Mouse (Mus musculus): ENCODE data around the gene Thtpa. TPM values are rescaled to one million over a fixed set of nuclear protein-coding genes. Genes with fewer than 3 reads are reported as not detected.

Thtpa gene
- polyA plus RNA-seq, 1 experiment from 2014 or later = 22.9 TPM

DNA sequence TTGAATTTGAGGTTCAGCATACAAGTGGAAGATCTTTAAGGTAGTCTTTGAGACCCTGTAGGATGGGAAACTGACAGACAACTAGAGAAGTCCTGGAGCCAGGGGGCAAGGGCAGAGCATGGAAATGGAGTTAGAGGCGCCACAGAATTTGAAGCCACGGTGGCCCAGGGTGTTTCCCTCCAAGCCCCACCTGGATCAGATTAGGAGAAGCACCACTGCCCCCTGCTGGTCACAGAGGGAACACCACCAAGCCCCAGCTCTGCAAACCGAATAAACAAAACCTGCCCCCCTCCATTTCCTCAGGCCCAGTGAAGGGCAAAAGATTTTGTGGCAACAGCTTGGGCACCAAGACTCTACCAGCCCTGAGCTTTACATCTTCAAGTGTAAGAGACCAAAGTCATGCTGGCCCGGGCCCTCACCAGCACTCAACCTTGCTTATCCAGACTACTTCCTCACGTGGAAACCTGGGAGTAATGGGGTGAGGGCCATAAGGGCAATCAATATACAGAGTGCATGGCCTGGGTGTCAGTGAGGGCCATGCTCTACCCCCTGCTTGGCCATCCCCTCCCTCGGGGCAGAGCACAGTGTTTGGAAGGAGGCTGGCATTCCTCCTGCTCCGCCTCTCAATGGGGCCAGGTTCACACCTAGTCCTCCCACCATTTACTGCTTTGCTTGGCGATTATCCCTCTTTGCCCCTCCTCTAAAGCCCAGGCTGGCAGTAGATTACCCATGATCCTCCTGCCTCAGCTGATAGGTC, 15.2 kb upstream of the Thtpa start:
- H3K4me3 ChIP-seq = 0 out of 2 replicates have a peak overlapping the region, but pooled peaks have one; percentile 26
- H3K27ac ChIP-seq = 0 out of 2 replicates have a peak overlapping the region, but pooled peaks have one; percentile 52
- H3K27me3 ChIP-seq = peaks cover 14% of the 10 kb centered on the region
- H3K9me3 ChIP-seq = no peaks in the 10 kb centered on the region
- peak; percentile 31; the same call in 1 of the 2 replicates for ATAC-seq (ENCODE audit: low FRiP score, low read depth)
- peaks cover 31% of the 10 kb centered on the region for H3K4me1 ChIP-seq
- peak overlapping the region; percentile 60 for H3K4me2 ChIP-seq (replicated peaks)
- peaks cover 6% of the 10 kb centered on the region; the same call in 1 of the 2 replicates for H3K36me3 ChIP-seq
- H3K9ac ChIP-seq = peak overlapping the region; percentile 56; the same call in 1 of the 2 replicates
- WGBS = 18% methylated on average over 8 of the region's 8 CpGs

DNA sequence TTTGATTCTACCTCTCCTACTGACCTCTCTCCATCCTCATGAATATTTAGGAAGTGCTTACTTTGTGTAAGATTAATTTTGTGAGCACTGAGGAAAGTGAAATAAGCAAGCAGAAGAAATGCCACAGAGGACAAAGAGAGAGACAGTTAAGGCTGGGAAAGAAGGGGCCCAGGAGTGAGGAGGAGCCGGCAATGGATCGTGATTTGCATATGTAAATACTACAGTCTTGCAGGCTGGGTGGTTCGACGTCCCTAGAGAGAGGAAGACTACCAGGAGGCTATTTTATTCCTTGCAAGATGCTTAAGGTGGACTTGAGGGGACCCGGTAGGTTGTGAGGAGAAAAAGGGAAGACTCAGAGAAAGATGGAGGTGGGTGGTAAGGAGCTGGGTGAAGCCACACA, 13.5 kb upstream of the Thtpa start:
- Histone ChIP-seq H3K27ac (no peak overlapping the region), H3K4me3 (no peak overlapping the region), H3K9me3 (no peaks in the 10 kb centered on the region), H3K4me1 (peaks cover 30% of the 10 kb centered on the region), H3K36me3 (no peaks in the 10 kb centered on the region), H3K9ac (no peak overlapping the region), H3K4me2 (replicated peaks) (no peak overlapping the region), H3K27me3 (peaks cover 14% of the 10 kb centered on the region)
- ATAC-seq (ENCODE audit: low FRiP score, low read depth) = no peak
- 26% methylated on average over 5 of the region's 5 CpGs for WGBS

DNA sequence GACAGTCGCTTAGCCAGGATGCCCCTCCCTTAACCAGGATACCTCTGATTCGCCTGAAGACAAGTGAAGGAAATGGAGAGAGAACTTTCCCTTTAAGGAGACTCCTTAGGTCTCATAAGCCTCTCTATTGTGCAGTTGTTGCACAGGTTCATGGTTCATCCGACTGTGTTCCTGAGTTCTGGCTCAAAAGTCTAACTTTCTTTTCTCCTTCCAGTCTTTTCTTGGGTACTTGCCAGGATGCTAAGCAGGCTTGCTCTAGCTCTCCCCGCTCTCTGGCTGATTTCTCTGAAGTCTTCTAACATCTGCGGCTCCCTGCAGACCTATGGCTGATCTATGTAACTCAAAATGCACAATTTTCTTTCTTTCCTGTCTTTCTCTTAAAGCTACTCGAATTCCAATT, 11.1 kb upstream of the Thtpa start:
- H3K9ac ChIP-seq = no peak overlapping the region
- no peak overlapping the region for H3K4me3 ChIP-seq
- H3K9me3 ChIP-seq = no peaks in the 10 kb centered on the region
- ATAC-seq (ENCODE audit: low FRiP score, low read depth) = no peak
- no peak overlapping the region for H3K27ac ChIP-seq
- WGBS = 70% methylated on average over 6 of the region's 6 CpGs
- peaks cover 1% of the 10 kb centered on the region; the same call in 1 of the 2 replicates for H3K27me3 ChIP-seq
- no peaks in the 10 kb centered on the region for H3K36me3 ChIP-seq
- H3K4me1 ChIP-seq = peaks cover 14% of the 10 kb centered on the region
- no peak overlapping the region for H3K4me2 ChIP-seq (replicated peaks)

DNA sequence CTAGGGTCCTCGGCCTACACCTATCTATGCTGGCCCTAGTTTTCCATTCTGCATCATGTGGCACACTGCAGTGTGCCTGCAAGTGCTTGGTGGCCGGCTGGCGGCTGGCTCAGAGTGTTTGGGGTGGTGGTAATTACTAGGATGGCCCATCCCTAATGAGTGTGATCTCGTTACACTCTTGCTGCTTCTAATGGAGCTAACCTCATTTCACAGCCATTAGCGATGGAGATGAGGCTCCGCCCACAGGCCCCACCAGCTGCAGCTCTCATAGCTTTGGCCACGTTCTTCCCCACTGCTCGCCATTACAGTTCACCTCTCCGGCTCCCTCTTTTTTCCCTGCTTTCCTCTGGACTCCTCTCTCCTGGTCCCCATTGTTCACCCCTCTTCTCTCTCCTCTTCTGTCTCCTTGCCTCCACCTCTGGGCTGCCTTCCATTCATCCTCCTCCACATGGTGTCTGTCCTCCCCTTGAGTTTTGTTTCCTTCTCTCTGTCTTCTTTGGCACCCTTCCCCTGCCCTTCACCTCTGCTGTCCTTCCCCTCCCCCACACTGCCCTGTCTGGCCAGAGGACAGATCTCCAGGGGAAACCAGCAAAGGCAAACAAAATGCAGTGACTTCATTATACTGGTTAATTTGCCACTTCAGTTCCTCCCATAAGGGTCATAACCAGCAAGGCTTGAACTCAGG, 9.1 kb upstream of the Thtpa start:
- no peak overlapping the region for H3K4me2 ChIP-seq (replicated peaks)
- no peak overlapping the region for H3K4me3 ChIP-seq
- H3K36me3 ChIP-seq = no peaks in the 10 kb centered on the region
- WGBS = 29% methylated on average over 9 of the region's 9 CpGs
- H3K9ac ChIP-seq = no peak overlapping the region
- peaks cover 7% of the 10 kb centered on the region; the same call in 1 of the 2 replicates for H3K4me1 ChIP-seq
- H3K27ac ChIP-seq = no peak overlapping the region
- no peaks in the 10 kb centered on the region for H3K27me3 ChIP-seq
- no peak for ATAC-seq (ENCODE audit: low FRiP score, low read depth)
- H3K9me3 ChIP-seq = no peaks in the 10 kb centered on the region

DNA sequence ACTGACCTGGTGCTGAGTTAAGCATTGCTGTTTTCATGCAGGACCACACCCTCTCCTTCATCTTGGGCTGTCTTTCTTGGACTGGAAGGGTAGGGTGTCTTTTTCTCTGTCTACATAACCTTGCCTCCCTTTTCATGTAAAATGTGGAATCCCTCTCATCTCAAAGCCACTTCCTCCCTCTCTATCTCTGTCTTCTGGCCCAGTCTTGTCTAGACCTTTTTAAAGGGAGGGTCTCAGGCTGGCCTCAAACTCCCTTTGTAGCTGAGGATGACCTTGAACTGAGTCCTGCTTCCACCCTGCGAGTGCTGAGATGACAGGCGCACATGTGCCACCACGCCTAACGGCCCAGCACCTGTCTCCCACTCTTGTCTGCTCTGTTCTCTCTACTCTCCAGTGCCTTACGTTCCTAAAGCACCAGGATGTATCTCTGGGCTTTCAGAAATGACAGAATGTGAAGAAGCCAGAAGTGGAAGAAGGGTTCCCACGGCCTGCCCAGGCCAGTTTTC, 8.5 kb upstream of the Thtpa start:
- 87% methylated on average over 6 of the region's 6 CpGs for WGBS
- no peak overlapping the region for H3K4me2 ChIP-seq (replicated peaks)
- peaks cover 11% of the 10 kb centered on the region for H3K4me1 ChIP-seq
- no peaks in the 10 kb centered on the region for H3K27me3 ChIP-seq
- no peaks in the 10 kb centered on the region for H3K36me3 ChIP-seq
- no peak for ATAC-seq (ENCODE audit: low FRiP score, low read depth)
- H3K27ac ChIP-seq = no peak overlapping the region
- no peak overlapping the region for H3K4me3 ChIP-seq
- H3K9ac ChIP-seq = no peak overlapping the region
- H3K9me3 ChIP-seq = no peaks in the 10 kb centered on the region

DNA sequence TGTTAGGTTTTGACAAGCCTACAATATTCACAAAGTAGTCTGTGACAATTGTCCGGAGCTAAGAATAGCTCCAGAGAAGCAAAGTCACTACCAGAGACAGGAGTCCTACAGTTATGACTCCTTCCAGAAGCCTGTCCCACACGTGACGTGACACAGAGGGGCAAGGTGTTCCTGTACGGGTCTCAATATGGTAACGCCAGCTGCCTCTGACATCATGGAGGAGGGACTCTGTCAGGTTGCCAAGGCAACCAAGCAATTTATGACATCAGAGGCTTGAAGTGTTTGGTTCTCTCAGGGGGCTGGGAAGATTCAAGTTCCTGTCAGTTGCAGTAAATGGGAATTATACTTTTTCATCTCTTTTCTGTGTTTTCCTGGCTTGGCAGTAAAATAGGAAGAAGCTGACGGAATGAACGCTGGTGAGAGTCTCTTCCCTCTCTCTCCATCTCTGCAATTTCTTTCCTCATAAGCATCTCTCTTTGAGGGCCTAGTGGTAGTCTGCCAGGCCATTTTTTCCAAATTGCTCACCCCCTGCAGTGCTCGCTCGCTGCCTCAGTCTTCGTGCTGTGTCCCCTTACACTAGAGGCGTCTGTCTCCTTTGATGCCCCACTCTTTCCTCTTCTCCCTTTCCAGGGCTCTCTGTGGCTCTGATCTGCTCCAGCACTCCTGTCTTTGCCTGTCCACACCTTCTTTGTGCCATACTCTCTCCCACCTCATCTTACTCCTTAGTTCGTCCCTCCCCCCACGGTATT, 5.2 kb upstream of the Thtpa start:
- WGBS = 49% methylated on average over 13 of the region's 13 CpGs
- H3K4me1 ChIP-seq = peaks cover 19% of the 10 kb centered on the region
- no peaks in the 10 kb centered on the region for H3K36me3 ChIP-seq
- no peak overlapping the region for H3K27ac ChIP-seq
- no peak for ATAC-seq (ENCODE audit: low FRiP score, low read depth)
- H3K4me2 ChIP-seq (replicated peaks) = no peak overlapping the region
- H3K27me3 ChIP-seq = no peaks in the 10 kb centered on the region; the same call in 1 of the 2 replicates
- H3K4me3 ChIP-seq = no peak overlapping the region
- no peak overlapping the region for H3K9ac ChIP-seq
- no peaks in the 10 kb centered on the region for H3K9me3 ChIP-seq

DNA sequence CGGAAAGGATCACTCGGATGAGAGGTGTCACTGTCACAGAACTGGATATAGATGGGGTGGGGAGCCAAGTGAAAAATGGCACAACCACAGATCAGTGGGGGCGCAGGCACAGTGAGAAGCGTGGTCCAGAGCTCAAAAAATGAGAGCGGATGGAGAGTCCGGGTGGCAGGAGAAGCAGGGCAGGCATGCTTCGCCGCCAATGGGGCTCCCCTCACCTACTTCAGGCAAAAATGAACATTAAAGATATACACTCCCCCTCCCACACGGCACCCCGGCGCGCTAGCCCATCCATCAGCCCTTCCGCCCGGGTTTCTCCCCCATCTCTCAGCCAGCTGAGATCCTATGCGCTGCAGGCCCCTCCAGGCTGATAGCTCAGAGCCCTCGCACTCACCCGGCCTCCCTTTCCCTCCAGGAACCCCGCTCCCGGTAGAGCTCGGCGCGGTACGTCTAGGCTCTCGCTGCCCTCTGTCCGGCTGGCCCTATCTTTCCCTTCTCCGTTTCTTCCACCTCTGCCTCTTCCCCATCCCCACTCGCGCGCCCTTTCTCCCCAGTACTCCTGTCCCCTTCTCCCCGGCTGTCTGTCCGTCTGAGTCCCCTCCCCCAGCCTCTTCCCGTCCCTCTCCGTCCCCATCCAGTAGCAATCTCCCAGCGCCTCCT, 3.2 kb upstream of the Thtpa start:
- Histone ChIP-seq H3K4me2 (replicated peaks) (peak overlapping the region; percentile 80), H3K27me3 (no peaks in the 10 kb centered on the region; the same call in 1 of the 2 replicates), H3K36me3 (no peaks in the 10 kb centered on the region), H3K4me3 (peak overlapping the region; percentile 65), H3K9me3 (no peaks in the 10 kb centered on the region), H3K4me1 (peaks cover 30% of the 10 kb centered on the region), H3K9ac (peak overlapping the region; percentile 79), H3K27ac (peak overlapping the region; percentile 61; the same call in 1 of the 2 replicates)
- no peak for ATAC-seq (ENCODE audit: low FRiP score, low read depth)
- WGBS = 4% methylated on average over 34 of the region's 34 CpGs

DNA sequence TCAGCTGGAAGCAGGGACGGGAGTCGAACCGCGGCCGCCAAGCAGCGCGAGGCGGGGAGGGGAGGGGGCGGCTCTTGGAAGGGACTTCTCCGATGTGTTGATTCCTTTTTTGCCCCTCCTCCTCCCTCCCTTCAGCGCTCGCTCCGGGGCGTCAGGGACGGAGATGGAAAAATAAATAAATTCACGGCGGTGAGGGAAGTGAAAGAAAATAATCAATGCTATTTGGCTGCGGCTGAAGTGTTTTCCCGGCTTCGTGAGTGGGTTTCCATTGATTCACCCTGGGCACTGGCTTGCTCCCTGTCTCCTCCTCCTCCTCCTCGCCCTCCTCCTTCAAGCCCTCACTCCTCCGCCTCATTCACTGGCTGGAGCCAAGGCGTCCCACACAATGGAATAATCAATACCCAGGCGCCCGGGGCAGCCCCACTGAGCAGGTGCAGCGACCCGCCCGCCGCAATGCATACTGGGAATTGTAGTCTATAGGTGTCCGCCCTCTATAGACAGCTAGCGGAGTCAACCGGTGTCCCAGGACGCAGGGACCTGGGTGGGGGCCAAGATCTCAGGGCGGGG, 2.5 kb upstream of the Thtpa start, which contains the start of gene Zfhx2:
Zfhx2 (minus strand) TSS at position 314 of the 567 bp plus-strand sequence.
- Histone ChIP-seq H3K36me3 (peaks cover 3% of the 10 kb centered on the region; the same call in 1 of the 2 replicates), H3K4me3 (peak within 1 kb of the TSS; percentile 65), H3K4me1 (peaks cover 36% of the 10 kb centered on the region), H3K9ac (peak within 1 kb of the TSS; percentile 79), H3K27me3 (no peaks in the 10 kb centered on the region; the same call in 1 of the 2 replicates), H3K27ac (peak within 1 kb of the TSS; percentile 61), H3K9me3 (no peaks in the 10 kb centered on the region), H3K4me2 (replicated peaks) (peak within 1 kb of the TSS; percentile 80)
- ATAC-seq (ENCODE audit: low FRiP score, low read depth) = peak; percentile 92
- under 1% methylated on average over 34 of the region's 34 CpGs for WGBS

DNA sequence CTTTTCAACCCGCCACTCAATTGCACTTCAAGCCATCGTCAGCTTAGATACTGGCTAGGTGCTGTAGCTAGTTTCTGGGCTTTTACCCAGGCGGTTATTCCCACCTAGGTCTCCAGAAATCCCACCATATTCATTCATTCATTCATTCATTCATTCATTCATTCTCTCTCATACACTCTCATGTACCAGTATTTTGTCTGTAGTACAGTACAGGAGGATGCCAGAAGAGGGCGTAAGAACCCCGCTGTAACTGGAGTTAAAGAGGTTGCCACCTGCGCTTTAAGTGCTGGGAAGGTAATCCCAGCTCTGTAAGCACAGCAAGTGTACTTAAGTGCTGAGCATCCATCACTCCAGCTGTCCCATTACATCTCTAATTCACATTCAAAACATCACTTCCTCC, 657 bp upstream of the Thtpa start:
- Histone ChIP-seq H3K4me3 (peak overlapping the region; percentile 68; the same call in 1 of the 2 replicates), H3K4me1 (peaks cover 36% of the 10 kb centered on the region), H3K27me3 (no peaks in the 10 kb centered on the region; the same call in 1 of the 2 replicates), H3K9ac (no peak overlapping the region), H3K36me3 (peaks cover 22% of the 10 kb centered on the region), H3K9me3 (no peaks in the 10 kb centered on the region), H3K4me2 (replicated peaks) (peak overlapping the region; percentile 73), H3K27ac (no peak overlapping the region)
- WGBS = 43% methylated on average over 6 of the region's 6 CpGs
- ATAC-seq (ENCODE audit: low FRiP score, low read depth) = no peak

DNA sequence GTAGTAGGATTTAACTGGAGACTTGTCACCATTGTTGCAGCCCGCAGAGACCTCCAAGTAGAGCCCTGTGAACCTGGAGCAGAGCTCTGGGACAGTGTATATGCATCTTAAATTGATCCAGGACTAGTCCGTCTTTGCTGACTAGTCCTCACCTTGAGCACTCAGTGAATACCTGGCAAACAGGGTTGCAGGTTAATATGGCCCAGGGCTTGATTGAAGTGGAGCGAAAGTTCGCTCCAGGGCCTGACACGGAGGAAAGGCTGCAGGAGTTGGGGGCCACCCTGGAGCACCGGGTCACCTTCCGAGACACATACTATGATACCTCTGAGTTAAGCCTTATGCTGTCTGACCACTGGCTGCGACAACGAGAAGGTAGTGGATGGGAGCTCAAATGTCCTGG, 679 bp downstream of the Thtpa start:
- Histone ChIP-seq H3K4me2 (replicated peaks) (peak overlapping the region; percentile 73), H3K9ac (peak overlapping the region; percentile 79), H3K9me3 (no peaks in the 10 kb centered on the region), H3K4me3 (peak overlapping the region; percentile 68), H3K36me3 (peaks cover 34% of the 10 kb centered on the region), H3K4me1 (peaks cover 29% of the 10 kb centered on the region), H3K27ac (peak overlapping the region; percentile 73; the same call in 1 of the 2 replicates), H3K27me3 (no peaks in the 10 kb centered on the region; the same call in 1 of the 2 replicates)
- 50% methylated on average over 9 of the region's 9 CpGs for WGBS
- ATAC-seq (ENCODE audit: low FRiP score, low read depth) = no peak

DNA sequence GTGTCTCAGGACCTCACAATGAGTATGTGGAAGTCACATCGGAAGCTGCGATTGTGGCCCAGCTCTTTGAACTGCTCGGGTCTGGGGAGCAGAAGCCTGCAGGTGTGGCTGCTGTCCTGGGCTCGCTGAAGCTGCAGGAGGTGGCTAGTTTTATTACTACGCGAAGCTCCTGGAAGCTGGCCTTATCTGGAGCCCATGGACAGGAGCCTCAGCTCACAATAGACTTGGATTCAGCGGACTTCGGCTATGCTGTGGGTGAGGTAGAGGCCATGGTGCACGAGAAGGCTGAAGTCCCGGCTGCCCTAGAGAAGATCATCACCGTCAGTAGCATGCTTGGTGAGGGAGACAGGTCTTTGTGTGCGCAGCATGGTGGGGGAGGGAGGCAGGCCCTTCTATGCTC, 1.1 kb downstream of the Thtpa start:
- peaks cover 34% of the 10 kb centered on the region for H3K36me3 ChIP-seq
- H3K27ac ChIP-seq = no peak overlapping the region
- no peak for ATAC-seq (ENCODE audit: low FRiP score, low read depth)
- H3K4me2 ChIP-seq (replicated peaks) = peak overlapping the region; percentile 73
- H3K9me3 ChIP-seq = no peaks in the 10 kb centered on the region
- no peaks in the 10 kb centered on the region; the same call in 1 of the 2 replicates for H3K27me3 ChIP-seq
- peak overlapping the region; percentile 79 for H3K9ac ChIP-seq
- peaks cover 29% of the 10 kb centered on the region for H3K4me1 ChIP-seq
- peak overlapping the region; percentile 68 for H3K4me3 ChIP-seq
- 63% methylated on average over 12 of the region's 12 CpGs for WGBS
